Comparison of ENCODE assay signal across 34 mouse cellular contexts in genomic region chr16:56868361-56868760, GRCm38 (mm10). TPM values are rescaled to one million over a fixed set of nuclear protein-coding genes. Genes with fewer than 3 reads are reported as not detected.
"Had no signal": no experiment of that assay in that cellular context is flagged by ENCODE, and none has a peak within 500 bp of the region (broad histone marks: within the 10 kb centered on the region; RNA-seq: fewer than 3 reads in every experiment).

No protein-coding gene starts in this region.

- H3K27ac ChIP-seq: embryonic facial prominence, embryonic 10.5 days; embryonic facial prominence, embryonic 12.5 days; embryonic facial prominence, embryonic 13.5 days; embryonic facial prominence, embryonic 15.5 days; forebrain, embryonic 10.5 days; forebrain, embryonic 12.5 days; forebrain, embryonic 13.5 days; forebrain, embryonic 15.5 days; gastrocnemius, adult 2 months; heart, adult 2 months had no signal

- H3K4me1 ChIP-seq: embryonic facial prominence, embryonic 10.5 days; embryonic facial prominence, embryonic 12.5 days; embryonic facial prominence, embryonic 13.5 days; forebrain, embryonic 10.5 days; forebrain, embryonic 12.5 days; forebrain, embryonic 13.5 days; forebrain, embryonic 15.5 days had no signal

- H3K9ac ChIP-seq: embryonic facial prominence, embryonic 12.5 days; embryonic facial prominence, embryonic 13.5 days; embryonic facial prominence, embryonic 15.5 days; forebrain, embryonic 12.5 days; forebrain, embryonic 13.5 days; forebrain, embryonic 15.5 days; forebrain, postnatal 0 days had no signal

- H3K9me3 ChIP-seq: embryonic facial prominence, embryonic 10.5 days; embryonic facial prominence, embryonic 12.5 days; embryonic facial prominence, embryonic 13.5 days; embryonic facial prominence, embryonic 15.5 days; forebrain, embryonic 10.5 days; forebrain, embryonic 12.5 days; forebrain, embryonic 13.5 days; forebrain, embryonic 15.5 days had no signal

- H3K36me3 ChIP-seq: embryonic facial prominence, embryonic 10.5 days; embryonic facial prominence, embryonic 12.5 days; embryonic facial prominence, embryonic 13.5 days; embryonic facial prominence, embryonic 15.5 days; forebrain, embryonic 10.5 days; forebrain, embryonic 12.5 days; forebrain, embryonic 15.5 days had no signal

- H3K27me3 ChIP-seq: embryonic facial prominence, embryonic 12.5 days; embryonic facial prominence, embryonic 13.5 days; embryonic facial prominence, embryonic 15.5 days; forebrain, embryonic 12.5 days; forebrain, embryonic 13.5 days; forebrain, embryonic 15.5 days had no signal

- DNase-seq: cerebellum, adult 9-11 months; cerebellum, postnatal 10 days; cerebellum, postnatal 14 days; cerebellum, postnatal 25 days; cerebellum, postnatal 36 days; embryo, embryonic 11 days; forebrain, postnatal 0 days; gastrocnemius, adult 2 months; gastrocnemius, postnatal 10 days; gastrocnemius, postnatal 14 days; gastrocnemius, postnatal 25 days; gastrocnemius, postnatal 36 days; heart, adult 11 months; heart, adult 18-20 months; heart, adult 2 months had no signal

- H3K4me3 ChIP-seq: embryonic facial prominence, embryonic 10.5 days; embryonic facial prominence, embryonic 12.5 days; embryonic facial prominence, embryonic 13.5 days; embryonic facial prominence, embryonic 15.5 days; erythroblast, embryonic 14.5 days; forebrain, embryonic 10.5 days; forebrain, embryonic 12.5 days; forebrain, embryonic 13.5 days; forebrain, embryonic 15.5 days; gastrocnemius, adult 2 months; heart, adult 2 months had no signal

RNA-seq across cellular contexts. Expression of gene Tmem45a, which starts 17.6 kb away (rescaled TPM):
- total RNA-seq: common myeloid progenitor, adult 5-6 weeks; granulocyte monocyte progenitor cell, adult 5-6 weeks had no signal
- polyA plus RNA-seq: erythroblast, embryonic 14.5 days had no signal

RNA-seq across cellular contexts. Expression of gene Lnp1, which starts 59.5 kb away (rescaled TPM):
- total RNA-seq: common myeloid progenitor, adult 5-6 weeks; gastrocnemius, adult 18-20 months; gastrocnemius, adult 2 months; gastrocnemius, adult 8-10 months; gastrocnemius, postnatal 10 days; gastrocnemius, postnatal 14 days; gastrocnemius, postnatal 25 days; gastrocnemius, postnatal 36 days; gastrocnemius, postnatal 4 days; granulocyte monocyte progenitor cell, adult 5-6 weeks; heart, adult 18-20 months; heart, adult 2 months; heart, adult 8-10 months had no signal
- polyA plus RNA-seq: embryonic facial prominence, embryonic 10.5 days; embryonic facial prominence, embryonic 11.5 days; embryonic facial prominence, embryonic 12.5 days; embryonic facial prominence, embryonic 13.5 days; erythroblast, embryonic 14.5 days; forebrain, embryonic 10.5 days; forebrain, embryonic 11.5 days; forebrain, embryonic 12.5 days; forebrain, embryonic 13.5 days; forebrain, embryonic 14.5 days; gonadal fat pad, adult 2 months; heart, adult 2 months had no signal
